Mouse (Mus musculus): ENCODE data around the gene Olfr78.

DNA sequence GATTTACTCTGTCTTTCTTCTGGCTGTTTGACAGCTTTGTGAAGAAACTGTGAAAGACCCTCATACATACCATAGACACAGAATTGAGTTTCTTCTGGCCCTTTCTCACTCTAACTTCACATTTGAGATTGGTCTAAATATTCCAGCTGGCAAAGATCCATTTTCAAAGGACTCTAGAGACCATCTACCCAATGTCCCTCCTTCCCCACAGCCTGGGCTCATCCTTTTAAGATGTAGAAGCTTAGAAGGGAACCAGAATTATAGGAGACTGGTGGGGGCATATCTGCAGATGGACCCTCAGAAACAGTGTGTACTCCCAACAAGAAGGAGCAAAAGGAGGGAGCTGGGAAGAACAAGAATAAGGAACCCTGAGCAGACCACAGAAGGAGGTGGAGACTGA is 57.4 kb downstream of the Olfr78 start, which contains the start of gene Olfr558:
- TF ChIP-seq CTCF (IDR thresholded peaks at IDR 0.05; ENCODE audit: insufficient read depth, low read length) (no peak), POLR2A (IDR thresholded peaks at IDR 0.05; ENCODE audit: borderline replicate concordance, extremely low read depth, low read depth, low read length) (no peak)
